Mouse (Mus musculus): ENCODE measurements around the gene Zranb2.

Gene Zranb2

DNA sequence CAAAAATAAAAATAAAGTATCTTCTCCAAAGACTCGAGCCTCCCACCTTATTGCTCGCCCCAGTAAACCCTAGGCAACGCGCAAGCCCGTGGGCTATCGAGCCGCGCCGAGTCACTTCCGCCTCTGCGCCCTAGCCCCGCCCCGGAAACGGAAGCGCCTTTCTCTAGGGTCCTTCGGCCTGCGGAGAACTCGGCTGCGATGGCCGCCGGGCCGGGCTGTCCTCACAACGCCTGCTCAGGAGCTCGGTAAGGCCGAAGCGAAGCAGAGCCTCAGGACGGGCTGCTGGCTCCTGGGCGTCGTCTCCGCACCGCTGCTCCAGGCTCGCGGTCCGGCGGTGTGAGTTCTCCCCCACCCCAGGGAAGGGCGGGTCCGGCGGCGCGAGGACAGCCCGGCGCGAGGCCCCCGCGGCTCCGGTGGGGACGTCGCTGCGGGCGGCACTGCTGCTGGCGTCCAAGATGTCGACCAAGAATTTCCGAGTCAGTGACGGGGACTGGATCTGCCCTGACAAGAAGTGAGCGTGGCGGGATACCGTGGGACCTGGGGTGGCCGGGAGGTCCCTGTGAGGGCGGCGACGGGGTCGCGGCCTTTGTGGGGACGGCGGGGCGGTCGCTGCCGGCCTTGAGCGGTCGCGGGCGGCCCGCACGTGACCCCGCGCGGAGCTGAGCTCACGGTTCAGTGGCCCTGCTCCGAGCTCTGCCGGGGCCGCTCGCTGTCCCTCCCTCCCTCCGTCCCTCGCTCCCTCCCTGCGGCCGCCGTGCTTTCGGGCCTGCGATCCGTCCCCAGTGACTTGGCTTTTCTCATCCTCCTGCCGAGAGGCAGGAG, at the start of gene Zranb2:
Zranb2 (plus strand) TSS at position 197 of the 822 bp plus-strand sequence.
- peak; percentile 97 for DNase-seq

DNA sequence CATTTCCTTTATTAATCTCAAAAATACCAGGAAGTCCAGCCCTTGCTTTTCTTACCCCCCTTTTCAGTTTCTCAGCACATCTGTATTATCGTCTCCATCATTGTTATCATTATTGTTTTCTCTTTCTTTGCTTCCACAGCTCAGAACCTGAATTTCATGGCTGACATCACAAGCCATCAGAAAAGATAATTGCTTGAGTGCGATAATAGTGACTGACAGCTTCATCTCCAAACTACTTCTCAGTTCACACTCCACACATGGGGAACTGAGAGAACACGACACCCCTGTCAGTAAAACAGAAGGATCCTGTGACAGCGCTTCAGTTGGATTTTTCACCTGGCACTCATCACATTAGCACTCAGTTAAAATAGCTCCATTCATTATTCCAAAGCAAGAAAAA, 41.9 kb upstream of the Zranb2 start:
- no peak for DNase-seq

DNA sequence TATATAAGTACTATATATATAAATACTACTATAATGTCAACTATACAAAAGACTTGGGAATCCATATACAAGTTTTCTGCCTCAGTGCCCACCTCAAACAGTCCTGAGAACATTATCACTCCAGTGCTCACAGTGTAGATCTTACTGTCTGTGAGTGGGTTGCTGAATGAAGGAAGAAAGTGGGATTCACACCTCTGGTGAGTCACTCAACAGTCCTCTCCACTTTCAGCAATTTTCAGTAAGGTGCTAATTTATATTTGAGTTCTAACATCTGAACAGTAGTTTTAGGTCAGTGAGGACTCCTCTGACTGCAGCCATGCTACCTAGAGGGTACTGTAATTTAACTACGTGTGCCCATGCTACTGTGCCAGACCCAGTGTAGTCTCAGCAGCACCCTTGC, 31.7 kb upstream of the Zranb2 start:
- no peak for DNase-seq

DNA sequence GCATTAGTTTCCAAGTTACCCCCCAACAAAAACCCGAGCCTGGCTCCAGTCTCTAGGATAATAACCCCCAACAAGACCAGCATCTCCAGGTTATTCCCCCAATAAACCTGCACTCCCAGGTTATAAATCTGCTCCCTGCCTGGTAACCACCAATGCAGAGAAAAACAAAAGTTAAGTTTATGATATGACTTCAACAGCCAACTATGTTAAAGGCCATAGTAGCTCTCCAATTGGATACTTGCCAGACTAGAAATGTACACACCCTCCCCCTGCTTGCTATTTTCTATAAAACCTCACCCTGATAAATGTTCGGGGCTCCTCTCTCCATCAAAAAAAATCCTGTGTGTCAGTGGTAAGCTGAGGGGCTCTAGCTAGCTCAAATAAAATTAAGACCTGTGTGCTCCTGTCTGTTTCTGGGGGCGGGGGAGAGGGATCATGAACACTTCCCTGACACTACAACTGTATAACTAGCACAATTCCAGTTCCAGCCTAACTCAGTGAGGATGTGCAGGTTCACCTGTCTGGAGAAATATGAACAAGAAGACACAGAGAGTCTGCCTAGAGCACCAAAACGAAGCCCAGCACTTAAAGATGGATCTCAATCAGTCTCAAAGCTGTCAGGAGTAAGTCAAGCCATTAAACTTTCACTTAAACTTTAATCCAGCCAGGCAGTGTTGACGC, 19.7 kb upstream of the Zranb2 start:
- no peak for DNase-seq

DNA sequence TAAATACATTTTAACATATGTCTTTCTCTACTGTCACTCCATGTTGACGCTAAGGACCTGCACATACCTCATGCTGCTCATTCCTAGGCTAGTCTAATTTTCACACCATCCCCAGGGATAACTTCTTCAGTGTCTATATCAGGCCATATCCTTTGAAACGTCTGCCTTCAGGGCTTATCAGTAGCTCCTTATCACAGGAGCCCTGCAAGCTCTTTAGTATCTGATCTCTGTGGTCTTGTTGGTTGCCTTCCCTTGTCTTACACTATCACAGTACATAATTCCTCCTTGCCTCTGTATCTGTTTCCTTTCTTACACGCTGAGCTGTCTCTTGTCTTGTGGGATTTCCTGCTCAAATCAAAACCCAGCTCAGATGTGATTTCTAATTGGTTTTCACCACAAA, 17.5 kb upstream of the Zranb2 start:
- DNase-seq = no peak

DNA sequence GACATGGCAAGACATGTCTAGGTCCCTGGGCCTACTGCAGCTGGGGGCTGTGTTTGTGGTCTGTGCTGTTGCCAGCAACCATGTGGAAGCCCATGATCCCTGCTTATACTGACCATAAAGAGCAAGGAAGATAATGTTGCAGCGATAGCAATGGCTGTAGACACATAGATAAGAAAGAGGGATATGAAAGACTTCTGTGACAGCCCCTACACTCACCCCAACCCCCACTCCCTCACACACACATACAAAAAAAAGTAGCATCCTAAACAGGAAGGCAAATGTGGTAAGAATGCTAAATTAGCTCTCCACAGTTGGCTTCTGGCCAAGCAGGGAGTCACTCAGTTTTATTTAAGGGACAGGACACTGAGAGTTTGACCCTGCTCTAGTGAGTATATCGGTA, 16.0 kb upstream of the Zranb2 start:
- peak; percentile 11 for DNase-seq

DNA sequence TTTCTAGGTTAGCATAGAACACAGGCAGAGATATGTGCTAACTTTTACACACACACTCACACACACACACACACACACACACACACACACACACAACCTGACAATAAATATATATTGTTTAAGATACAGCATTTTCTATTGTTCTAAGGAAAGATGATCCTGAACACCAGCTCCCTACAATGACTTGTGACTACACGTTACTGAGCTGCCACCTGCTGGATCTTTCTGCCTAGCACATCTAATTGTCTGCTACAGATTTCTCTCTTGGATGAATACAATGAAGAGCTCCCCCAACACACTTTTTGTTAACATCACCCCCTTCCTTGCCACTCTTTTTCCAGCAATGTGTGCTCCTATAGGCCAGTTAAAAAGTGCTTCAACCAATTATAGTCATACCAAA, 13.5 kb upstream of the Zranb2 start:
- peak; percentile 67 for DNase-seq

DNA sequence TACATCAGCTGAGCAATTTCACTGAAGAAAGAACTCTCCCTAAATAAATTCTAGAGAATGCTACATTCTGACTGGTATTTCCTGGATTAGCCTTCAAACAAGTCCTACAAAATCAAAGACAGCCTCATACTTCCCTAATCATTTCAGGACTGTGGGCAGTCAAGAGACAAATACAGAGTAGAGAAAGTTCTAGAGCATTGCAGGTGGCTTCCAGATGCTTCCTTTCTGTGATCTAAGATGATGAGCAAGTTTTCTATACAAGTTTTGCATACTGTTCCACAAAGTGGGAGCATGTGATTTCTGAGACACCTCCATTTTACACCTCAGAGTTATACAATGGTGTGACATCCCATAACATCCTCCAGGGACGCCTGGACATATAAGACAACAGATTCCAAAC, 10.1 kb upstream of the Zranb2 start:
- DNase-seq = no peak

DNA sequence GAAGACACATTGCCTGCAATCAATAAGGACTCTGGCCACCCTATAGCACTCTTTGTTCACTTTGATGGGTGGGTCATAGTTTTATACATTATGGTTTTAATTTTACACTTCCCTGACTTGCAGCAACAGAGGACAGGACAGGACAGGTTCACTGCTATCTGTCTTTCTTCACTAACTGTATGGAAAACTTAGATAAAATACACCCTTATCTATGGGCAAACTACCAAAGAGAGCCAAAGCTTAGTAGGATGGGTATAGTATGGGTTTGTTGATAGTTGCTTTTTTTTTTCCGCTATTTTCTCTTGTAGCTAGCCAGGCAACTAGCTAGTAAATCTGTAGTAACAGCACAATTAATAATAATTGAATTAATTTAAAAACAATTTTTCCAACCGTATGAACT, 2.4 kb upstream of the Zranb2 start:
- DNase-seq = no peak

DNA sequence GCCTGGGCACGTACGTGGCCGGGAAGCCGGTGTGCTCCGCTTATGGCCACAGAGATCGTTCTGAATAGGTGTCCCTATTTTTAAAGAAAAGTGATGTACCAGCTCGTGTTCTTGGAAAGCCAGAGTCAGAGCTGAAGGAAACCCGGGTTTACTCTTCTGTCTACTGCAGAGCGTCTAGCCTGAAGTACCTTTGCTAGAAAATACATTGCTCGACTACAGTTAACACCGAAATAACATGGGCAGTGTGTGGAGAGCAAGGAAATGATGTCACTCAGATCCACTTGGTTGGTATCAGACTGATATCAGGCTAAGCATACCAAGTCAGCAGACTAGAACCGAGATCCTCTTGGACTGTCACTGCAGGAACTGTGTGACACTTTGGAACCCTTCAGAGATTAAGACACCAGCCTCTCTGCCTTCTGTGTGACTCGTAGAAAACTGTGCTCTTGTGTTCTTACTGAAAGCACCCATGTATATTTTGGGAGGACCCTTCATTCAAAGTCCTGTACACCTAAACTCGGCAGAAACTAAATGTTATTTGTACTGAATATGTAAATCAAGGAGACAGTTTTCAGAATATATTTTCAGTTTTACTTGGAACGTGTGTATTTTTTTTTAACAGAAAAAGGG, 941 bp downstream of the Zranb2 start:
- DNase-seq = no peak

DNA sequence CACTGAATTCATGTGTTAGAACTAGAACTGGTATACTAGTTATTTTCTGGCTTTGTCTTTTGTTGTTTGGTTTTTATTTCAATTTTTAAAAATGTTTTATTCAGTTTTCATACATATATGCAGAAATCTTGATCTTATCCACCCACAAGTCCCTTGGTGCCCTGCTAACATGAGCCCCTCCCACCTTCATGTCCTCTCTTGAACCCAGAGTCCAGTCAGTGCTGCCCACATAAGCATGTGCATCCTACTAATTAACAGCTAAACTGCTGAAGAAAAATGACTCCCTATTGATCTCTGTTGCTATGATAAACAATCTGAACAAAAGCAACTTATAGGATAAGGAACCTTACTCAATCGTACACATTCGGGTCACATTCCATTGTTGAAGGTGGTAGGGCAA, 15.4 kb downstream of the Zranb2 start:
- no peak for DNase-seq

DNA sequence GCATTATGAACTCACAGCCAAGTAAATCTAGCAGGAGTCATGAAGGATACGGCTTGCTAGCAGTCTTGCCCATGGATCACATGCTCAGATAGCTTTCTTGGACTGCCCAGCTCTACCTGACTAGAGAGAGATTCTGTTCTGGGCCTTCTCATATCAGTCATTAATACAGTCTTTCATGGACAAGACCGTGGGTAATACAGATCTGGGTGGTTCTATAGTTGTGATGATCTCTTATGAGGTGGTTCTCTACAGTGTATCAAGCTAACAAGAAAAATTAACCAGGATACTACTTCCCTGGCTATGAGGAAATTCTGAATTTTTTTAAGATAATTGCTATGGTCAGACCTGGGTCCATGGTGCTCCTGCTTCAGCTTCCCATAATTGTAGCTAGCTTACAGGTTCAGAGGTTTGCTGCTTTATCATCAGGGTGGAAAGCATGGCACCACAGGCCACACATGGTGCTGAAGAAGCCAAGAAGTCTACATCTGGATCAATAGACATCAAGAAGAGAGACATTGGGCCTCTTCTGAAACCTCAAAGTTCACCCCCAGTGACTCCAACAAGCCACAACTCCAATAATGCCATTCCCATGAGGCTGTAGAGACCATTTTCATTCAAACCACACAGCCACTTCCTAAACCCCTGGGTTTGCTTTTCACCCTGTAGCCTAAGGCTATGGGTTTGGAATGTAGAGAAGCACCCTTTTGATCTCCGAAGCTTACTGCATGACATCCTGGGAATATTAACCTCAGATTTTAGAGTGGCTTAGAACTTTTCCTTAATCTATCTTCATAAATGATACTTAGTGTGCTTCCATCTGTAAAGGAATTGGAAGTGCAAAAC, 16.0 kb downstream of the Zranb2 start:
- DNase-seq = no peak

DNA sequence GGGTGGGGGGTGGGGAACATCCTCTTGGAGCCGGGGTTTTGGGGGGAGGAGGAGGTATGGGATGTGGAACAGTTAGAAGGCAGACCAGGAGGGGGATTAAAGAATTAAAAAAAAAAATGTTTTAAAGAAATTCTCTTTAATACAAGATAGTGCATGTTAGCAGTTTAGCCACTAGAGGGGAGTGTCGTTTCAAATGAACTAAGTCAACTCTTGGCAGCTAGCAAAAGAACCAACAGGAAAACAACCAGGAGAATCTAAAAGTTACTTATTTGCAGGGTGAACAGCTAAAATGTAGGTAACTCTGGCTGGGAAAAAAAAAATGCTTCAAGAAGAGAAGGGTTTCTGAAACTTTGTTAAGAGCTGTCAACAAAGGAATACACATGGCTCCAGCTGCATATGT, 31.2 kb downstream of the Zranb2 start:
- DNase-seq = no peak

DNA sequence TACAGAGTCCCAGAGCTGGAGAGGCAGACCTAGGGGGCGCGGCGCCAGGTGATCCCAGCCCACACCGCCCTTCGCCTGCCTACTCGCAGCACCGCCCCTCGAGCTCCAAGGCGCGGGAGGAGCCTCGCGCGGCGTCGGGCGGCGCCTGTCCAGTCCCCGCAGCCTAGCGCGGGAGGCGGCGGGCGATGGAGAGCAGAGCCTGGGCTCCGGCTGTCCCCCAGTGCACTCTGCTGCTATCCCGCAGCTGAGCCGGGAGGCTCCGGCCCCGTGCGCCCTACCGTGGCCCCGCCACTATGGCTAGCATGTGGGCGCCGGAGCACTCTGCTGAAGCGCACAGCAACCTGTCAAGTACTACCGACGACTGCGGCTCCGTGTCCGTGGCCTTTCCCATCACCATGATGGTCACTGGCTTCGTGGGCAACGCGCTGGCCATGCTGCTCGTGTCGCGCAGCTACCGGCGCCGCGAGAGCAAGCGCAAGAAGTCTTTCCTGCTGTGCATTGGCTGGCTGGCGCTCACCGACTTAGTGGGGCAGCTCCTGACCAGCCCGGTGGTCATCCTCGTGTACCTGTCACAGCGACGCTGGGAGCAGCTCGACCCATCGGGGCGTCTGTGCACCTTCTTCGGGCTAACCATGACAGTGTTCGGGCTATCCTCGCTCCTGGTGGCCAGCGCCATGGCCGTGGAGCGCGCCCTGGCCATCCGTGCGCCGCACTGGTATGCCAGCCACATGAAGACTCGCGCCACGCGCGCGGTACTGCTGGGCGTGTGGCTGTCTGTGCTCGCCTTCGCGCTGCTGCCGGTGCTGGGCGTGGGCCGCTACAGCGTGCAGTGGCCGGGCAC, 33.0 kb downstream of the Zranb2 start, which contains the start of gene Ptger3:
Ptger3 (plus strand) TSS at position 168 of the 841 bp plus-strand sequence.
- DNase-seq = peak; percentile 59

DNA sequence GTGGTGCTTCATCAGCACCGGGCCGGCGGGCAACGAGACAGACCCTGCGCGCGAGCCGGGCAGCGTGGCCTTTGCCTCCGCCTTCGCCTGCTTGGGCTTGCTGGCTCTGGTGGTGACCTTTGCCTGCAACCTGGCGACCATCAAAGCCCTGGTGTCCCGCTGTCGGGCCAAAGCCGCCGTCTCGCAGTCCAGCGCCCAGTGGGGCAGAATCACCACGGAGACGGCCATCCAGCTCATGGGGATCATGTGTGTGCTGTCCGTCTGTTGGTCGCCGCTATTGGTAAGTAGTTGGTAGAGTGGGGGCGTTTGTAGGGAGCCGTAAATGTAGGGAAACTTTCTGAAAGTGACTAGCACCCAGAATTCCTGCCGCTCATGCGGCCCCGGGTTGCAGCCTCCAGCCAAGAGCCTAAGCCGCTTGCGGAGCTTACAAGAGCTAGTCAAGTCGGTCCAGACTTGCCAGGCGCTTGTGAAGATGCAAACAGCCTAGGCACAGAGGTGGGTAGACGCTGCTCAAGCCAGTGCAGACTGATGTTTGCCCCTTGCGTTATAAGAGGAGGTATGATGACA, 33.7 kb downstream of the Zranb2 start:
- no peak for DNase-seq

DNA sequence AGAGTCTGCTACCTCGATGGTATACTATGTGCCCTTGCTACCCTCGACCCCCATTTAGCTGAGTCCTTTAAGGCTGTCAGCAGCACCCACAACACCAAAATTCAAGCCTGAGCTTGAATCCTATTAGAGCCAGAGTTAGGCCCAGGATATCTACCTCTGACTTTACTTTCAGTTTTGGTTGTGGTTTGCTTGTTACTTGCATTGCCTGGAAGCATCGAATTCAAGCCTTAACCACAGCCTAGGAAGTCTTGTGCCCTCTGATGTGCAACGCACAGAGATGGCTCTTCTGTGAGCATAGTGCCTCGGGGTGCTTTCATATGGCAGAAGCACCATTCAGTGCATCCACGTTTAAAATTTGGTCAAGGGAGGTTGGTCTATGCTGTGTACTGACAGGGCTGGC, 38.1 kb downstream of the Zranb2 start:
- DNase-seq = no peak

DNA sequence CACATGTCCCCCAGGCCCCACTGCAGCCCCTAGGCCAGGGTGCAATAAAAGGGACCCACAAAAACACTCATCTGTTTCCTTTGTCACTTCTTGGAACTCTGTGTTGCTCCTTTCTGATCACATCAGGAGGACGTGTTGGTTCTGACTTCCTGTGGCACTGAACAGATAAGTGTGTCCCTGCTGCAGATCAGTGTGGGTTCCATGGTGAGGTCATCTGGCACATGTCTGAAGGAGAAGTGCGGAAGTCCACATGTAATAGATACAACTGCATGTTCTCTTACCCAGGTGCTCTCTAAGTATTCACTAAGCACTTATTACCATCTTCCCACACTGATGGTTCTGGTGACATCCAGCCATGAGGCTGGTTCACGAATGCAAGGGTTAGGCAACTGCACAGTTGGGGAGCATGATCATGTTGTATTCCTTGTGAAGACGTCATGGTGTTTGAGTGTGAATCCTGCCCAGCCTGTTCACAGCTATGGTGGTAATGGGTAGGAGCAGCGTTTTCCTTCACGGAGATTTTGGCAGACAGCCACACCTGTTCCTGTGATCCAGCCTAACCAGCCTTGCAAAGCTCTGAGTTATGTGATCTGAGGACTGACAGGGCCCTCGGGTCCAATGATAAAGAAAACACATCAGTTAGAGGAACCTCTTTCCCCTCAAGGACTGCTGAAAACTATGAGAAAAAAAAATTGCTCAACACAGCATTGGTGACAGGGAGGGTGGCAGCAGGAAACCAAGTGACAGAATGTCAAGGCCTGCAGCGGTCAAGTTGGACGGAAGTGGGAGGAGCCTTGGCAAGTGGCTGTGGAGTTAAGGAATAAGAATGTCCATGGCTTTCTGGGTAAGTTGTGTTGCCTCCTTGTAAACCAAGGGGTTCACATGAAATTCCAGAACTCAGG, 41.7 kb downstream of the Zranb2 start:
- no peak for DNase-seq

DNA sequence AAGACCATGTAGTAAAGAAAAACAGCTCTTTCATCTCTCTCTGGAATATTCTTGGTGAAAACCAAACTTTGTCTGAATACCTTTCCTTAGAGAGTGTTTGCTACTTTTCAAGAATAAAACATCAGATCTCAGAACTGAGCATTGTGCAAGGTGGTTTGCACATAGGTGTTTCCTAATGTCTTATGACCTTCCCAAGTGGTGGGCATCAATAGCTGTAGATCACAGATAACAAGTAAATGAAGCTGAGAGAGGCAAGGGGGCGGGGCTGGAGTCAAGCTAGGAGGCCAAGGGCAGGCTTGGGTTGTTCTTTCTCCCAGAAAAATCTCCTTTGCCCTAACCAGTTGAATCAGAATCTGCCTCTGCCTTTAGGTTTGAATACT, 42.4 kb downstream of the Zranb2 start:
- no peak for DNase-seq

DNA sequence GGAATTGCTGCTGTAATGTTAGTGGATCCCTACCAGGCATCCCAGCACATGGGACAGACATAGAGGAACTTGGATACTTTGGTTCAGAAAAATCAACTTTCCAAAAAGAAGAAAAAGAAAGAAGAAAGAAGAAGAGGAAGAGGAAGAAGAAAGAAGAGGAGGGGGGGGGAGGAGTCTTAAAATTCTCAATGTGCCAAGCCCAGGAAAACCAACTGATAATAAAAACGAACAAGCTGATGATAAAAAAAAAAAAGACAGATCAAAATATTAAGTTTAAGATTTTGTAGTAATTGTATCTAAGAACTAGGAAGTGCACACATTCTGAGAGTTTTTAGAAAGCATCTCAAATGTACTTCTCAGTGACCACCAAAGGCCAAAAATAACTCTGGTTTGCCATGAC, 42.9 kb downstream of the Zranb2 start:
- DNase-seq = no peak

DNA sequence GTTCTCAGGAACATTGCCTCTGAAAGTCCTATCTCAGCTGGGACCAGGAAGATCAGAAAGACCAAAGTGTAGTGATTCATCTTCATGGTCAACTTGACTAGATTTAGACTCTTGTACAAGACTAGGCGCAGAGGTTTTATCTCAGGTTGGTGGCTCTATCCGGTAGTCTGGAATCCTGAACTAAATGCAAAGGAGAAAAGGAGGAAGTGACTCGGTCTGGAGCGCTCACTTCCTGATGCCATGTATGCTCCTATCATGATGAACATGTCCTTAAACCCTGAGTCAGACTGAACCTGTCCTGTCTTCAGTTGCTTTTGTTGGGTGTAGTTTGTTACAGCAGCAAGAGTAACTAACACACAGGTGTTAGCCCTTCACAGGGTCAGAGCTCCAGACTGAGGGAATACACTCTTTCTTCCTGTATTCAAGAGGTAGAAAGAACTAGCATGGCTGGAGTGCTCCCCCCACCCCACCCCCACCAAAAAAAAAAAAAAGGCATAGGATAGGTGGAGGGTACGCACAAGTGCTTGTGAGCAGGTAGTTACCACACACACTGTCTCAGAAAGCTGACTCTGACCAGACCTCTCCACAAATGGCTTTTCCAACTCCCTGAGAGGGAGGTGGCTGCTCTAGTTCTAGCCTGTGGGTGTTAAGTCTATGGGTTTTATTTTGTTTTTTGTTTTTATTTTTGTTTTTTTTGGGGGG, 44.7 kb downstream of the Zranb2 start:
- DNase-seq = no peak
